Mouse (Mus musculus) kidney, adult 2 months (tissue): Measurements from ENCODE around the gene Pla2r1.

Source experiments
- CTCF ChIP-seq: fragments of 200-500 bp; conservative IDR thresholded peaks from 2 replicates; pipeline ENCODE4 v1.5.1; 2011; ENCODE audit warnings: low read depth, mild to moderate bottlenecking, control low read depth, low read length, moderate library complexity, mixed read lengths; ENCODE audit not compliant: insufficient read depth, insufficient read length
- POLR2A ChIP-seq: fragments of 200-500 bp; IDR thresholded peaks from one replicate; pipeline ENCODE4 v1.6.1; 2011; ENCODE audit warnings: low read depth, low read length, control low read depth

DNA sequence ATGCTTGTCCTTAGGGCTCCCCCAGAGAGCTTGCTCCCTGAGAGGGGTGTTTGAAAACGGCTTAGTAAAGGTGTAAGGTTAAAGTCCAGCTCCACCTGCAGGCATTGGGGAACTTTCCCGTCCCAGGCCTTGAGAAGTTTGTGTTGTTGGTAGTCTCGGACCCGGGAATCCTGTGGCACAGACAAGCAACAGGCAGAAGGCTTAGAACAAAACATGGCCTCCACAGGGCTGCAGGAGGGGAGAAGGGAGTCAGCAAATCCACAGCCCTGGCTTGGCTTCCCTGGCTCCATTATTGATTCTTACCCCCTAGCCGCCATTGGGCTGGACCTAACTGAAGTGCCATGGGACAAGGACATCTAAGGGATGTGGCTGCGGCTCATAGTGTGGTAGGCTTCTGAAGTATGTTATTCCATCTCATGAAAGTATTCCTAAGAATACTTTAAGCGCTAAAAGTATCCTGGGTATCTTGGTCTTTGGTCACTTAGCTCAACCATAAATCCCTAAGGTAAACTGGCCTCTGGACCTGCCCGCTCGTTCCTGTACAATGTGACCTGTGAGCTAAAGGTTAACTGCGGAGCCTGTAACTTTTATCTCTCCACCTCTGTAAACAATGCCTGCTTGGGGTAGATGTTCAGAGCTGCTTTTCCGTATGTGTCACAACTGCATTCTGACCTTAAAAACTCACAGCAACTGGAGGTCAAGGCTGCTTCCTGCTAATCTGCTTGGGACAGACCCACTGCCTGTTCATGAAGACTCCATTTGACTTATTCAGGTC lies 142.9 kb downstream of the Pla2r1 start:
- no peak for TF ChIP-seq CTCF
- TF ChIP-seq POLR2A = no peak
